Mouse (Mus musculus): ENCODE results near the gene Coq2. TPM values are rescaled to one million over a fixed set of nuclear protein-coding genes. Genes with fewer than 3 reads are reported as not detected.

Coq2 gene
- total RNA-seq, 2 experiments from 2014 or later = 69.5 to 71.5 TPM

GRCm38 (mm10) chr5:100622509-100623163 is 52.3 kb downstream of the Coq2 start:
- no peak for DNase-seq (ENCODE audit: low spot score in 2 of 2)

DNA sequence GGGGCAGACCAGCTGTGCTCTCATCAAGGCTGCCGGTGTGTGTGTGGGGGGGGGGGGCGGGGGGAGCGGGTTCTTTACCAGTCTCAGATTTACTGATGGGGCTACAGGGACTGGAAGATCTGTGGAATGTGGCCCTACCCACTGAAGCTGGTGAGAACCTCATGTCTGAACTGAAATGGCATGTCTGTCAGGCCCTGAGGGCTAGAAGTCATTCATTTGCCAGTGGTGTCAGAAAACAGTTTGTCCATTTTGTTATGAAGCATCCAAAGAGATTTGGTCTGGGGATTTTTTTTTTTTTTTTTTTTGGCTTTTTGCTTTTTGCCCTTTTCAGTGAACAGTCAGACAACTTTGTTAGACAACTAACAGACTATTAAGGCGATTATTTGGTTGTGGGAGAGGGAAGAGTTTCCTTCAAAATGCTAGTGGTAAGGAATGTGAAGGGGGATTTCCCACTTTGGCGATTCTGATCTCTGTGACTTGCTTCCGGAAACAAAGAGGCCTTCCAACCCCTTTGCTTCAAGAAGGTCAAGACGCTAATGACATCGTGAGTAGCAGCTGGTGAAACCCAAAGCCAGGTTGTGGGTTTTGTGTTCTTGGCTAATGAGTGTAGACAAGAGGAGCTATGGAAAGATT is 52.9 kb downstream of the Coq2 start:
- DNase-seq (ENCODE audit: low spot score in 2 of 2) = no peak

DNA sequence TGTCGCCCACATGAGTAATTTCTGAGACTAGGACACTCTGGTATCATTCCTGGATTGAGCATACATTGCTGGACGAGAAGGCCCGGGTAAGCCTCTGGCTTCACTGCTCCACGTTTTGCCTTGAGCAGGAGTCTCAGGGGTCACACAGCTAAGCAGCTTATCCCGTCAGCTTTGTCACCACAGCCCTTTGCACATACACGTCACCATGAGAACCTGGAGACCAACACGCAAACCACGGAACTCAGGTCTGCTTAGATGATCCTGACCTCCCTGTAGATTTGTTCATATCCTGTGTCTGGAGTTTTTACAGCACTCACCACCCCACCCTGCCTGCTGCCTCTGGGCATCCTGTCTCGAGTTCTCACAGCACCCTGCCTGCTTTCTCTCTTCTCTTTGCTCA is 54.0 kb downstream of the Coq2 start:
- DNase-seq (ENCODE audit: low spot score in 2 of 2) = no peak

DNA sequence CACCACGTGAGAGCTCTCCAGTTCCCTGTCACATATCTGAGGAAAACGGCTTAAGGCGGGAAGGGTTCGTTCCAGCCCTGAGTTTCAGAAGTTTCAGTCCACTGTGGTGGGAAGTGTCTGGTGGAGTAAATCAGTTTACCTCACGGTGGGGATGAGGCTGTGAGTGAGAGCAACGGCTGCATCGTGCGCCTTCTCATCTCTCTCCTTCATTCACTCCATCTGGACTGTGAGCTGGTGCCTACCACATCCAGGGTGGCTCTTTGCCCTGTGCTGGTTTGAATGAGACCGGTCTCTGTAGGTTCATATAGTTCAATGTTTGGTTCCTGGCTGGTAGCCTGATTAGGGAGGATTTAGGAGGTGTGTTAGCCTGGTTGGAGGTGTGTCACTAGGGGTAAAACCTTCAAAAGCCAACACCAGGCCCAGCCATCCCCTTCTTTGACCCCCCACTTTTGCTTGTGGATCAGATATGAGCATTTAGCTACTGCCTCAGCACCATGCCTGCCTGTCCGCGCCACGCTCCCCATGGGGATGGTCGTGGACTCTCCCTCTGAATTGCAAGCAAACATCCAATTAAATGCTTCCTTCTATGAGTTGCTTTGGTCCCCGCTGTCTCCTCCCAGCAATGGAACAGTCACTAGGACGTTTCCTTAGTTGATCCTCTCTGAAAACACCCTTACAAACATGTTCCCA is 55.2 kb downstream of the Coq2 start:
- no peak for DNase-seq (ENCODE audit: low spot score in 2 of 2)

DNA sequence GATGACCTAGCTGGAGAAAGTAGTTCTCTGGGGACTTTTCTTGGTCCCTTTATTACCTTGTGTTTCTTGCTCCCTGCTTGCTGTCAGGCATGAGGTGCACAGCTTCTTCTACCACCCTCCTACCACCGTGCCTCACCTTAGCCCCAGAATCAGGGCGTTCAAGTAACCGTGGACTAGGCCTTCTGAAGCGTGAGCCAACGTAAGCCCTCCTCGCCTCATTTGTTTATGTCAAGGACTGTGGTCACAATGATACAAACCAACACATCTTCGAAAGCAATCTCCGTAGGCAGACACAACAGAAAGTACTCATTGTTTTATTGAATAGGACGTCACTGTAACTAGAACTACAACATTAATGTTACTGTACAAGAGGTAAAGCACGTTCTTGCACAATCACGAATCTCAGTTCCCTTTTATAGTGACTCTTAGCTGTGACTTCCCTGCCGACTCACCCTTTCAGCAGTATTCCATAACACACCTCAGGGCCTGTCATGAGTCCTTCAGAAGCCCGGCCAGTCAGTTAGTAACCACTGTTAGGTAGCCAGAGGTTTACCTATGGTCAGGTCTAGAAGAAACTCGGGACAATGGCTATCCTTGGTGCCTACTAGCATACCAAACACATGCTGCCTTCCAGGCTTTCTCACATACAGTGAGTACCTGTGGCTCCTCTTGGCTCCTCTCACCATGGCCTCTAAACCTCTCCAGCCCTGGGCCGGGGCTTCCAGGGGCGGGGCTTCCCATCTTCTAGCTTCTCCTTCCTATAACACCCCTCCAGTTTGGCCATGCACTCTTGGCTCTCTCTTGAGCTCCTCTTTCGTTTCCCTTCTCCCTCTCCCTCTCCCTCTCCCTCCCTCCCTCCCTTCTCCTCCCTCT is 60.8 kb downstream of the Coq2 start:
- DNase-seq (ENCODE audit: low spot score in 2 of 2) = no peak

DNA sequence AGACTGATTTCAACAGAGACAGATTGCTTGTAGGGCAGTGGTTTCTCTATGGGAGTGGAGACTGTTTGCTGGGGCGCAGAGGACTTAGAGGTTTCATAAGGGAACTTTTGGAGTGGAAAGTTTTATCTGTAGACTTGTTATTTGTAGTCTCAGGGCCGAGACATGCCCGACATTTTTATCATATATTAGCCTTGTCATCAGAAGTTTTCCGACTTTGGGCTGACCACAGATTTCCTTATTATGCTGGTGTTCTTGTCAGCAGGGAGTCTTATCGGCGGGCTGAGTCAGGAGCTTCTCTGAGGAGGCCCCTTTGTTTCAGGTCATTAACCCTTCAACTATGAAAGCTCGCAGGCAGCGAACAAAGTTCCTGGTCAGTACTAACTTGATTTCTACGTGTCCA is 67.1 kb downstream of the Coq2 start:
- DNase-seq (ENCODE audit: low spot score in 2 of 2) = no peak

- DNase-seq (ENCODE audit: low spot score in 2 of 2) = no peak
Observed at GRCm38 (mm10) chr5:100607090-100607762, 67.7 kb downstream of the Coq2 start.

DNA sequence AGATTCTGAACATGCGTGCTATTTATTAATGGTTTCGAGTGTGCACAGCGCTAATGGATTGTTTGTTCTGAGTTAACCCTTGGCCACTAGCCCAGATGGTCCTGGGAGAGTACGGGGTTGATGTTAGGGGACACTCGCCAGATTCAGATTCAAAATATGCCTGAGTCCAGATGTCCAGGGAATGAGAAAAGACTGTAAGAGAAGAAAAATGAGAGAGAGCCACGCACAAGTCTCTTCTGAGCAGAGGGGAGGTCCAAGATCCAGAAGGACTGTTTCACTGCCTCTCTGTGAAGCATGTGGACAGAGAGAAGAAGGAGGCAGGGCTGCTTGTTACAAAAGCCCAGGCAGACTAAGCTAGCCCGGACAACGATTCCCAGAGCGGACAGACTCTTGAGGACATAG is 69.1 kb downstream of the Coq2 start:
- peak in 1 of 2 experiments; percentile 37 for DNase-seq (ENCODE audit: low spot score in 2 of 2)

Other genes starting within 250 kb of the Coq2 start
- 10 to 100 TPM in 1 of 2 experiments, 1 to 10 TPM in 1; 8.0 to 10.7 TPM for gene Lin54, start 174.5 kb downstream of the Coq2 start, total RNA-seq (2021)
- gene Cops4, start 156.8 kb downstream of the Coq2 start, total RNA-seq (2021) = 10 to 100 TPM; 70.5 to 71.4 TPM
- 1 to 10 TPM; 6.5 to 7.1 TPM for gene Plac8, start 102.9 kb downstream of the Coq2 start, total RNA-seq (2021)
- gene Hpse, start 44.6 kb upstream of the Coq2 start, total RNA-seq (2021) = 1 to 10 TPM in 1 of 2 experiments, under 1 TPM in 1; 0.66 to 1.5 TPM
- gene Helq, start 123.5 kb upstream of the Coq2 start, total RNA-seq (2021) = 1 to 10 TPM; 5.1 to 5.8 TPM
- gene Mrps18c, start 123.5 kb upstream of the Coq2 start, total RNA-seq (2021) = 10 to 100 TPM; 80.6 to 89.5 TPM
- gene Abraxas1, start 145.8 kb upstream of the Coq2 start, total RNA-seq (2021) = 10 to 100 TPM; 10.6 to 10.9 TPM
- 10 to 100 TPM; 13.0 to 23.4 TPM for gene Gpat3, start 170.6 kb upstream of the Coq2 start, total RNA-seq (2021)

All from adrenal gland, adult 18-20 months (tissue).